Mouse (Mus musculus) adrenal gland, postnatal 25 days (tissue): ENCODE data around the gene Igsf21. TPM values are rescaled to one million over a fixed set of nuclear protein-coding genes. Genes with fewer than 3 reads are reported as not detected.
A peak's percentile ranks its signal among the peaks of the same experiment; 100 is the strongest.

Experiments
- DNase-seq: peaks from one replicate; pipeline ENCODE4 v3.0.0; 2021; ENCODE audit warnings: mixed read lengths
- total RNA-seq: library from RNA; stranded (reverse); gene quantifications from 2 replicates; pipeline ENCODE4 v1.2.3, GENCODE M21; 2021

The Igsf21 gene
- total RNA-seq, 1 experiment from 2014 or later: 1.9 TPM

- DNase-seq: peak; percentile 23
Observed at GRCm38 (mm10) chr4:140043953-140044352, 202.6 kb downstream of the Igsf21 start.

GRCm38 (mm10) chr4:140038586-140039411 is 207.8 kb downstream of the Igsf21 start:
- no peak for DNase-seq

GRCm38 (mm10) chr4:140037784-140038387 is 208.7 kb downstream of the Igsf21 start:
- DNase-seq: peak; percentile 61

GRCm38 (mm10) chr4:140035232-140035631 is 211.4 kb downstream of the Igsf21 start:
- DNase-seq: no peak

GRCm38 (mm10) chr4:140033394-140033793 is 213.2 kb downstream of the Igsf21 start:
- peak; percentile 55 for DNase-seq

- DNase-seq: peak; percentile 54
Observed at GRCm38 (mm10) chr4:140030415-140030814, 216.2 kb downstream of the Igsf21 start.

GRCm38 (mm10) chr4:140030040-140030386 is 216.6 kb downstream of the Igsf21 start:
- no peak for DNase-seq

DNA sequence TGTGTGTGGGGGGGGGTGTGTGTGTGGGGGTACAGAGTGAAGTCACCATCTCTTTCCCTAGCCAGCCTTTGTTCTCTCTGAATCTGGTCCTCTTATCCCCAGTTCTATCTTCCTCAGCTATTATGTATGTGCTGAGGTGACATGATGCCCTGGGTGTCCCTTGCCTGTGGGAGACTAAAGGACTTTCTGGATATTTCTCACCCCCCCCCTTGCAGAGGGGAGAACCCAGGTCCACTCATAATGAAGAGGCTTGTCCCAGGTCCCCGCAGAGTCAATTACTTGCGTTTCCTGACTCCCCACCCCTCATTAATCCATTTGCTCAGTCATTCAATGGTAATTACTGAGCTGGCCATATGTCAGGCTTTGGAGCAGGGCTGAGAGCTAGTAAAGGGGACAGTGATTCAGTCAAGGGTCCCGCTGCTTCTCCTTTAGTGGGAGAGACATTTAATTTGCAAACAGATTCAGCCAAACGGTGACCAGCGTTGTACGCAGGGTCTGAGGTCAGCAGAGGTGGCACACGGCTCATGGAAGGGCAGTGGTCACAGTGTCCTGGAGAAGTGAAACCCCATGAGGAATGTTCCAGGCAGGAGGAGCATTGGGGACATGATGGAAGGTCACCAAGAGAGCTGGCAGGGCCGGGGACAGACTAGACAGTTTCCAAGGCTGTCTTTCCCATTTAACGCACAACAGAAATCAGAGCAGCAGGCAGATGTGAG is 217.1 kb downstream of the Igsf21 start:
- no peak for DNase-seq

- DNase-seq: no peak
Observed at GRCm38 (mm10) chr4:140023833-140024232, 222.8 kb downstream of the Igsf21 start.

DNA sequence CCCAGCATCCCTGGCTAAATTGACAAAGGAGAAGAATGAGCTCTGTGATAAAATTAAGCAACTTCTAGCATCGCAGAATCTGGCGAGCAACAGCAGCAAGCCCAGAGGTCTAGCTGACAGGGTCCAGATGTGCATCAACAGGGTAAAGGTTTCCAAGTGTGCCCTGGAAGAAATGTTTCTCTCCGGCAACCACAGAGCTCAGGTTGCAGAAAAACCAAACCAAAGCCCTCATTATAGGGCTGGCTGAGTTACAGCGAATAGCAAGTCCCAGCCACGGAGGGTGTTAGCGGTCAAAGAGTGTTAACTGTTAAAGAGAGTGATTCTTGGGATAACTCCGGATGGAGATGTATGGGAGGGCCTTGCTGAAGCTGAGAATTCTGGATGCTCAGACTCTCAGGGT is 230.7 kb downstream of the Igsf21 start:
- DNase-seq: no peak

GRCm38 (mm10) chr4:140010728-140011470 is 235.7 kb downstream of the Igsf21 start:
- DNase-seq: no peak

GRCm38 (mm10) chr4:140004932-140005331 is 241.7 kb downstream of the Igsf21 start:
- DNase-seq: no peak

GRCm38 (mm10) chr4:140004170-140004569 is 242.4 kb downstream of the Igsf21 start:
- DNase-seq: no peak

DNA sequence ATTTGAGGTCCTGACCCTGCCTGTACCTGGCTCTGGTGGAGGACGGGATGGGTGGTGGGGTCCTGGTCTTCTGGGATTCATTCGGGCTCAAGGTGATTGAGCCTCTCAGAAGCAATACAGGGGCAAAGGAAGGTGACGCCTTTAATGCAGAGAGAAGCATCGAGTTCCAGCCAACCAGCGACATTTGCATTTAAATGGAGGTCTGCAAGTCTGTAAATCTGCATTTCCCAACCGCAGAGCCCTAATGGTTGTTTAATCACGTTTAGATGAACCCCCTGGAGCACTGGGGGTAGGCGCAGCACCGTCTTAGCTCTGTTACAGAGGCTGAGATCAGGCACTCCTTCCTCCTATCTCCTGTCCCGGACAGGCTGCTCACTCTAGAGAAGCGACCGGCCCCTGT is 244.5 kb downstream of the Igsf21 start:
- DNase-seq: no peak

GRCm38 (mm10) chr4:140000911-140001310 is 245.7 kb downstream of the Igsf21 start:
- peak; percentile 26 for DNase-seq

DNA sequence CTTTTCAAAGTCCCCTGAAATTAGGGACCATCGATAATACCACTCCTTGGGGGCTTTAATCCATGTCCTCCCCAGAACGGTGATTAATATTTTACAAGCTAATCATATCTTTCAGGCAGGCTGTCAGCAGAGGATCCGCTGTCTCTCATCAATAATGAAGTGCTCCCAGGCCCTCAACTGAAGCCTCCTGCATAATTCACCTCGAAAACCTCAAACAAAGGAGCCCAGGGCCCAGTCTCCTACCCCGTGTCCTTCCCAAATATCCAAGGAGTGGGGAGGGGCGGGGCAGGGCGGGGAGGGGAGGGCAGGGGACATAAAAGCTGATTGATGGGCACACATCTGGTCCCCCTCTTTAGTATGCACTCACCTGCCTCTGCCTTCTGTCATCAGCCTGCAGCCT is 247.6 kb downstream of the Igsf21 start:
- no peak for DNase-seq

GRCm38 (mm10) chr4:139995659-139996058 is 250.9 kb downstream of the Igsf21 start:
- no peak for DNase-seq

DNA sequence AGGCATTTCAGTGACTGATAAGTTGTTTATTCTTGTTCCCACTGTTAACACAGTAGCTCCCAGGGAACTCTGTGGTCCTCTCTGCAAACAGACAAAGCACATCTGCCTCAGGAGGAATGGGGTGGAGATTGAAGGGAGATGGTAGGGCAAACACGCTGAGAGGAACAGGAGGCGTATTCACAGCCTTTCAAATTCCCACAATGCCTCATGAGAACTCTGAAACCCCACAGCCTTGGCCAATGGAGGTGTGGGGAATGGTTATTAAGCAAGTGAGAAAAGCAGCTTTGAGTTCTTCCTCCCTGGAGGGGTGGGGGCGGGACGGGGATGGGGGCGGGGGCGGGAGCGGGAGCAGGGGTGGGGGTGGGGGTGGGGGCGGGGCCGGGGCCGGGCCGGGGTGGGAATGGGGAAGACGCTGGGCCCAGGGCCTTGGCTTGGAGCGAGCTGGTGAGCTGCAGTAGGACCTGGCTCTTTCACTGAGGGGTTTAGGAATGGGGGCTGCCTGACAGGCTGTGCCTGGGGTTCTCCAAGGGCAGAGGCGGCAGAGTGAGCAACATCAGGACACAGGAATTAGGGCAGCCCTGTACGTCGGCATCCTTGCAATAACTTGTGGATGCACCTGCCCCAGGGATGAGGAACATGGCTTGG is 253.4 kb downstream of the Igsf21 start:
- no peak for DNase-seq

GRCm38 (mm10) chr4:139986913-139987312 is 259.7 kb downstream of the Igsf21 start:
- no peak for DNase-seq

GRCm38 (mm10) chr4:139978716-139979115 is 267.9 kb downstream of the Igsf21 start:
- DNase-seq: no peak

GRCm38 (mm10) chr4:139977308-139977781 is 269.2 kb downstream of the Igsf21 start:
- no peak for DNase-seq
